Mouse (Mus musculus) limb, embryonic 11.5 days (tissue): Measurements from ENCODE around the gene Zscan10. TPM values are rescaled to one million over a fixed set of nuclear protein-coding genes. Genes with fewer than 3 reads are reported as not detected.
A peak's percentile ranks its signal among the peaks of the same experiment; 100 is the strongest.

Experiments
- ATAC-seq: fragments of 200-750 bp; cut with Nextera tagmentation; 2 replicates; pipeline ENCODE4 v1.8.0; 2017; ENCODE audit warnings: low read depth; ENCODE audit not compliant: insufficient number of reproducible peaks, low FRiP score, low TSS enrichment
- DNase-seq: peaks from one replicate; pipeline ENCODE4 v3.0.0-alpha.2; 2015; ENCODE audit warnings: low spot score
- H3K27ac ChIP-seq: fragments of 300-500 bp; sonication (generic); replicated peaks from 2 replicates; pipeline ENCODE4 v1.5.1; 2014; ENCODE audit warnings: low read depth, mild to moderate bottlenecking, low read length
- H3K27me3 ChIP-seq: fragments of 300-500 bp; sonication (generic); 2 replicates; pipeline ENCODE4 v1.6.1; 2014; ENCODE audit warnings: mild to moderate bottlenecking, low read length, mixed read lengths; ENCODE audit not compliant: control insufficient read depth, insufficient read depth
- H3K36me3 ChIP-seq: fragments of 300-500 bp; sonication (generic); 2 replicates; pipeline ENCODE4 v1.6.1; 2014; ENCODE audit warnings: mild to moderate bottlenecking, low read length, moderate library complexity, mixed read lengths; ENCODE audit not compliant: control insufficient read depth, insufficient read depth
- H3K4me1 ChIP-seq: fragments of 300-500 bp; sonication (generic); 2 replicates; pipeline ENCODE4 v1.6.1; 2014; ENCODE audit warnings: low read length, mixed read lengths; ENCODE audit not compliant: control insufficient read depth, insufficient read depth
- H3K4me2 ChIP-seq: fragments of 300-500 bp; sonication (generic); 2 replicates; pipeline ENCODE4 v1.6.1; 2014; ENCODE audit warnings: low read depth, mild to moderate bottlenecking, moderate library complexity; ENCODE audit not compliant: severe bottlenecking
- H3K4me3 ChIP-seq: fragments of 300-500 bp; sonication (generic); 2 replicates; pipeline ENCODE4 v1.5.1; 2014; ENCODE audit warnings: low read depth, low read length
- H3K9ac ChIP-seq: fragments of 300-500 bp; sonication (generic); 2 replicates; pipeline ENCODE4 v1.6.1; 2014; ENCODE audit warnings: mild to moderate bottlenecking, low read length
- H3K9me3 ChIP-seq: fragments of 300-500 bp; sonication (generic); 2 replicates; pipeline ENCODE4 v1.6.1; 2016; ENCODE audit warnings: low read length; ENCODE audit not compliant: control insufficient read depth
- WGBS: fragments of 180-500 bp; shearing (Covaris S2); extraction: QIAGEN DNeasy Blood & Tissue Kit; methylation state at CpG from one replicate; pipeline ENCODE4 v1.1.7; 2014; 5-methylcytosine and 5-hydroxymethylcytosine counted together
- polyA plus RNA-seq: library from polyadenylated mRNA; unstranded; fragments of >200 nt; fragmentation: Nextera tagmentation; extraction: Ambion mirVana; gene quantifications from 2 replicates; pipeline ENCODE4 v1.2.1, GENCODE M21; 2014

Gene Zscan10
- polyA plus RNA-seq, 1 experiment from 2014 or later, result 0.80 TPM

DNA sequence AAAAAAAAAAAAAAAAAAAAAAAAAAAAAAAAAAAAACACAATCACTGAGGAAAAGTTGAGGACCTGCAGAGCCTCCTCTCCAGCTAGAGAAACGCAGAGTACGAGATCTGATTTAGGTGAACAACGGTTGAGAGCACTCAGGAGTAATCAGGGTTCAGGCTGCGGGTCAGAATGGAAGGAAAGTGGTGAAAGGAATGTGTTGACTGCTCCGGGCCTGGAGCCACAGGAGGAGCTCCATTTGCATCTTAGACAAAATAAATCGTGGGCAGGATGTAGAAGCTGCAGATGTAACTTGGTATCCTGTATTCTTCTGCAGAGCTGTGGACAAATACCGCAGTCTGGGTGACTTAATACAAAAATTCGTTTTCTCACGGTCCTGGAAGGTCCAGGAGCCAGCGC is 45.2 kb downstream of the Zscan10 start:
- DNase-seq (no peak), ATAC-seq (no peak)
- no peak overlapping the region for H3K4me3 ChIP-seq
- H3K9me3 ChIP-seq, result no peaks in the 10 kb centered on the region
- peaks cover 11% of the 10 kb centered on the region for H3K27me3 ChIP-seq
- no peak overlapping the region for H3K9ac ChIP-seq
- no peaks in the 10 kb centered on the region for H3K4me1 ChIP-seq
- H3K36me3 ChIP-seq, result no peaks in the 10 kb centered on the region
- no peak overlapping the region for H3K27ac ChIP-seq
- WGBS, result 38% methylated on average over 10 of the region's 10 CpGs
- no peak overlapping the region for H3K4me2 ChIP-seq

DNA sequence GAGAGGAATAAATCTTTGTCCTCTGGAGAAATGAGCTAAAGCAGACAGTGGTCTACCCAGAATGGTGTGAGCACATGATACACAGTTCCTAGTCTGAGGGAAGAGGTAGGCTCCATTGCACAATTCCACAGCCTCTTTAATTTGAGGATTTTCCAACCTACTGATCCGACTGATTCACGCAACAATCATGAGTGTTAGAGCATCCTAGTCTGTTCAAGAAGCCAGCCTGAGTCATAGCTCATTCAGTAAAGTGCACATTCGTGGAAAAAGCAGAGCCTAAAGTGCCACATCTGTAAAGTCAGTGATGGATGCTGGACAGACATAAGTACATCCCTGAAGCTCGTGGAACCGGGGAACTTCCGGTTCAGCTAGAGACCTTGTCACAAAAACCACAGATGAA is 50.7 kb downstream of the Zscan10 start:
- 82% methylated on average over 6 of the region's 6 CpGs for WGBS
- no peak overlapping the region for H3K4me2 ChIP-seq
- no peaks in the 10 kb centered on the region for H3K36me3 ChIP-seq
- H3K4me3 ChIP-seq, result no peak overlapping the region
- no peaks in the 10 kb centered on the region for H3K9me3 ChIP-seq
- no peaks in the 10 kb centered on the region for H3K27me3 ChIP-seq
- no peak for ATAC-seq
- no peak overlapping the region for H3K9ac ChIP-seq
- H3K4me1 ChIP-seq, result no peaks in the 10 kb centered on the region
- no peak overlapping the region for H3K27ac ChIP-seq
- no peak for DNase-seq

DNA sequence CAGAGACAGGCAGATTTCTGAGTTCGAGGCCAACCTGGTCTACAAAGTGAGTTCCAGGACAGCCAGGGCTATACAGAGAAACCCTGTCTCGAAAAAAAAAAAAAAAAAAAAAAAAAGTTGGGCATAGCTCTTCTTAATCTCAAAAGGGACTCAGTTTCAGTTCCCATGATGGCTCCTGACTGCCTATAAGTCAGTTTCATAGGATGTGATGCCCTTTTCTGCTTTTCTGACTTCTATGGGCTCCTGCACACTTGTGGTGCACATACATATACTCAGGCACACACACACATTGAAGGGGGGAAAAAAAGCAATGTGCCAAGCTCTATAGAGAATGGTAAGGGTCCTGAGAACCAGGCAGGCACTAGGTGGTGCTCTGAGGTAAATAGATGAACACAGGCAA is 52.7 kb downstream of the Zscan10 start:
- WGBS, result 86% methylated on average over 1 of the region's 2 CpGs
- Histone ChIP-seq H3K4me2 (no peak overlapping the region), H3K27ac (no peak overlapping the region), H3K9me3 (no peaks in the 10 kb centered on the region), H3K9ac (no peak overlapping the region), H3K27me3 (no peaks in the 10 kb centered on the region), H3K4me1 (no peaks in the 10 kb centered on the region), H3K36me3 (no peaks in the 10 kb centered on the region), H3K4me3 (no peak overlapping the region)
- no peak for ATAC-seq
- DNase-seq, result no peak

DNA sequence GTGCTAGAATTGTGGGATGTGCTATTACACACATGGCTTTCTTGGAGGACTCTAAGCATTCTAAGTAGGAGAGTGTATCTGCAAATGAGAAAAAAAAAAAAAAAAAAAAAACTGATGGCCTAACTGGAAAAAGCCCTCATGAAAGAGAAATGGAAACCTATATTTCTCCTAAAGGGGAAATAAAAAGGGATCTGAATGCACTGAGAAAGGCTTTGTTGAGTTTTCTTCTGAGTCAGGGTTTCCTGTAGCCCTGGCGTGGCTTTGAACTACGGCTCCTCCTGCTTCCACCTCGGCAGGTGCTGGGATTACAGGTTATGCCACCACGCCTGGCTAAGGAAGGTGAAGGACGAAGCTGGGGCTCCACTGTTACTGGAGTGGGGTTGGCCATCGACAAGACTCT is 53.3 kb downstream of the Zscan10 start:
- Histone ChIP-seq H3K9me3 (no peaks in the 10 kb centered on the region), H3K27me3 (no peaks in the 10 kb centered on the region), H3K4me2 (no peak overlapping the region), H3K4me3 (no peak overlapping the region), H3K4me1 (no peaks in the 10 kb centered on the region), H3K27ac (no peak overlapping the region), H3K36me3 (no peaks in the 10 kb centered on the region), H3K9ac (no peak overlapping the region)
- 60% methylated on average over 6 of the region's 6 CpGs for WGBS
- ATAC-seq (no peak), DNase-seq (no peak)

- no peak overlapping the region for H3K4me2 ChIP-seq
- ATAC-seq (no peak), DNase-seq (no peak)
- H3K36me3 ChIP-seq, result no peaks in the 10 kb centered on the region
- H3K9ac ChIP-seq, result no peak overlapping the region
- no peak overlapping the region for H3K27ac ChIP-seq
- H3K4me1 ChIP-seq, result no peaks in the 10 kb centered on the region
- H3K4me3 ChIP-seq, result no peak overlapping the region
- WGBS, result 65% methylated on average over 2 of the region's 2 CpGs
- H3K9me3 ChIP-seq, result no peaks in the 10 kb centered on the region
- H3K27me3 ChIP-seq, result no peaks in the 10 kb centered on the region; the same call in 1 of the 2 replicates
Measured at GRCm38 (mm10) chr17:23654410-23654809, 53.8 kb downstream of the Zscan10 start.

DNA sequence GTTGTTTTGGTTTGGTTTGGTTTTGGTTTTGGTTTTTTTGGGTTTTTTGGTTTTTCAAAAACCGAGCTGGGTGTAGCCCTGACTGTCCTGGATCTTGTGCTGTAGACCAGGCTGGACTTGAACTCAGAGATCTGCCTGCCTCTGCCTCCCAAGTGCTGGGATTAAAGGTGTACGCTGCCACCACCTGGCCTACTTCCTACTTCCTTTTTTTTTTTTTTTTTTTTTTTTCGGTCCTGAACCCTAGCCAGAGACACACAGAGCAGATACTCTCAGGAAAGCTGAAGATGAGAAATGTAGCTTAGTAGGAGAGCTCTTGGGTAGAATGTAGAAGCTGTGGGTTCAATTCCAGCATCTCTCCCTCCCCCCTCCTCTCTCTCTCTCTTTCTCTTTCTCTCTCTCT is 57.8 kb downstream of the Zscan10 start:
- ATAC-seq (no peak), DNase-seq (no peak)
- H3K27me3 ChIP-seq, result peaks cover 22% of the 10 kb centered on the region
- WGBS, result 79% methylated on average over 3 of the region's 3 CpGs
- H3K9me3 ChIP-seq, result no peaks in the 10 kb centered on the region
- H3K36me3 ChIP-seq, result no peaks in the 10 kb centered on the region
- H3K9ac ChIP-seq, result no peak overlapping the region
- no peaks in the 10 kb centered on the region for H3K4me1 ChIP-seq
- H3K4me3 ChIP-seq, result no peak overlapping the region
- no peak overlapping the region for H3K27ac ChIP-seq
- no peak overlapping the region for H3K4me2 ChIP-seq

GRCm38 (mm10) chr17:23660117-23660875 is 59.6 kb downstream of the Zscan10 start, which contains the start of gene Bicdl2:
TSS of gene Bicdl2 (plus strand) at chr17:23660506.
- no peak for ATAC-seq
- Histone ChIP-seq H3K27me3 (peaks cover 22% of the 10 kb centered on the region), H3K4me3 (no peak within 1 kb of the TSS), H3K4me2 (no peak within 1 kb of the TSS), H3K9me3 (no peaks in the 10 kb centered on the region), H3K9ac (no peak within 1 kb of the TSS), H3K36me3 (no peaks in the 10 kb centered on the region), H3K27ac (no peak within 1 kb of the TSS), H3K4me1 (no peaks in the 10 kb centered on the region)
- WGBS, result 6% methylated on average over 27 of the region's 27 CpGs
- peak; percentile 67 for DNase-seq
